Mouse (Mus musculus) olfactory bulb, adult 2 months (tissue): ENCODE data around the gene Arrdc2.

Experiments used
- CTCF ChIP-seq: fragments of 200-500 bp; IDR thresholded peaks from 2 replicates; pipeline ENCODE4 v1.5.1; 2012; ENCODE audit warnings: low read depth, mild to moderate bottlenecking, low read length, moderate library complexity; ENCODE audit not compliant: insufficient read depth
- POLR2A ChIP-seq: fragments of 200-500 bp; IDR thresholded peaks from 2 replicates; pipeline ENCODE4 v1.6.1; 2012; ENCODE audit warnings: mild to moderate bottlenecking, low read depth, low read length, moderate library complexity; ENCODE audit not compliant: insufficient read depth

DNA sequence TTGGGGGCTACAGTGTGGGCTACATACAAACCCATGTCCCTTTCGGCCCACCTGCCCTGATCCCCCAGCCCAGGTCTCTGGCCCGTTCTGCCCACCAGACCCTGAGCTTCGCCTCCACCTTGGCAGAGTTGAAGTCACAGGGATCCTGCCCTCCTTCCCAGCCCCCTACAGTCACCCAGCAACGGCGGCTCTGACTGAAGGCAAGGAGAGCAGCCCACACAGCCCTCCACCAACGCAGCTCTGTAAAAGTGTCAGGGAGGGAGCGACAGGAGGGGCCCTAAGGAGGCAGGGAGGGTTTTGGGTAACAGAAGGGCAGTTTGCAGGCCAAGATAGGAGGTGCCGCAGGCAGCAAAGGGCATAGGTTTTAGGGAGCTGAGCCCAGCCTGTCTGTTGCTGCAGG lies 48.7 kb downstream of the Arrdc2 start:
- TF ChIP-seq CTCF (no peak), POLR2A (no peak)
